Mouse (Mus musculus): ENCODE results near the gene Opcml. TPM values are rescaled to one million over a fixed set of nuclear protein-coding genes. Genes with fewer than 3 reads are reported as not detected.

The Opcml gene
- total and polyA plus RNA-seq, 3 experiments: 0.94 to 1.3 (median 1.2) TPM

- DNase-seq: no peak
- H3K27me3 ChIP-seq (ENCODE audit: control insufficient read depth, insufficient read depth, low read length): no peaks in the 10 kb centered on the region
- TF ChIP-seq CTCF (IDR thresholded peaks at IDR 0.05) (no peak), POLR2A (IDR thresholded peaks at IDR 0.05; ENCODE audit: insufficient read depth, low read depth, low read length) (no peak), EP300 (IDR thresholded peaks at IDR 0.05; ENCODE audit: insufficient read depth, low read depth, low read length) (no peak)
- intact Hi-C loops (cut with DNase I): no loop called here
- no peaks in the 10 kb centered on the region for H3K36me3 ChIP-seq (ENCODE audit: control insufficient read depth, insufficient read depth, low read length)
- 39% methylated on average over 14 of the region's 14 CpGs for WGBS
- no peak overlapping the region for H3K4me3 ChIP-seq
- H3K27ac ChIP-seq: no peak overlapping the region
- H3K4me1 ChIP-seq (ENCODE audit: control insufficient read depth, insufficient read depth, low read length): no peaks in the 10 kb centered on the region
- H3K9ac ChIP-seq (ENCODE audit: low read depth, low read length): no peak overlapping the region
- no peaks in the 10 kb centered on the region for H3K79me2 ChIP-seq (replicated peaks; ENCODE audit: control insufficient read depth, insufficient read depth, low read length)
Measured at GRCm38 (mm10) chr9:28563066-28563683, 772.6 kb downstream of the Opcml start.

DNA sequence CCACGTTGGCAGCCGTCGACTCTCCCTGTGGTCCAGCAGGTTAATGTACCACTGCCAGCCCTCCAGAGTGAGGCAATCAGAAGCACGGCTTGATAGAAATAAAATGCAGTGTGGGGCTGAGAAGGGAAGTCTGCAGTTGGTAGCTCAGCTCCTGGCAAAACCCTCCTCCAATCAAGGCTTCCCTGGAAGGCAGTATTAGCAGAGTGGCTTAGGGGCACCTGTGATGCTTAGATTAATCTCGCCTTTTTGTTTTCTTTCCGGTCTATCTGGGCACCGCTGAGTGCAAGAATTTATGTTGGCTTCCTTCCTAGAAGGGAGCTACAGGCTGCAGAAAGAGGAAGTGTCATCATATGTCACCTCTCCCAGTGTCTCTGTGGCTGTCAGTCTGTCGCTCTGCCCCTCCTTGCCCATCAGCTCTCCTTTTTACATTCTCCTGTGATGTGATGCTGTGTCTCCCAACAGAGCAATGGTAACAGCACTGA is 778.5 kb downstream of the Opcml start:
- Histone ChIP-seq H3K4me3 (no peak overlapping the region), H3K79me2 (replicated peaks; ENCODE audit: control insufficient read depth, insufficient read depth, low read length) (no peaks in the 10 kb centered on the region), H3K27ac (no peak overlapping the region), H3K9ac (ENCODE audit: low read depth, low read length) (no peak overlapping the region), H3K27me3 (ENCODE audit: control insufficient read depth, insufficient read depth, low read length) (no peaks in the 10 kb centered on the region), H3K36me3 (ENCODE audit: control insufficient read depth, insufficient read depth, low read length) (no peaks in the 10 kb centered on the region), H3K4me1 (ENCODE audit: control insufficient read depth, insufficient read depth, low read length) (no peaks in the 10 kb centered on the region; the same call in 1 of the 2 replicates)
- TF ChIP-seq POLR2A (IDR thresholded peaks at IDR 0.05; ENCODE audit: insufficient read depth, low read depth, low read length) (no peak), EP300 (IDR thresholded peaks at IDR 0.05; ENCODE audit: insufficient read depth, low read depth, low read length) (no peak), CTCF (IDR thresholded peaks at IDR 0.05) (no peak)
- intact Hi-C loops (cut with DNase I): no loop called here
- 8% methylated on average over 8 of the region's 8 CpGs for WGBS
- DNase-seq: peak in 1 of 2 experiments; percentile 2

DNA sequence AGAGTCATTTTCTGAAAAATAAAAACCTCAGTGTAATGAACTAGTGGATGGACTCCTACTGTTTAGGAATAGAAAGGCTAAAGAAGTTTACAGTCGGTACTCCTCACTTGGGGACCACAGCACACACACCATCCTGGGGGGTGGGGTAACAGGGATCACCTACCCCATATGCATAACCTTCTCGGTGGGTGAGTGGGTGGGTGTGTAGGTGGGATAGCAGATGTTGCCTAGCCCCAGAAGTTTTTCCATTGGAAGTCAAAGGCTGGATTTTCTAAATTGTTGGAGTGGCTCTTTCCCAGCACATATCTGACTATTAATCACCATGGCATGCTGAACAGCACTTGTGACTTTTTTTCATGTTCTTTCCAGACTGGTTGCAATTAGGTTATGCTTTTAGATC is 779.2 kb downstream of the Opcml start:
- WGBS: 55% methylated on average over 2 of the region's 2 CpGs

DNA sequence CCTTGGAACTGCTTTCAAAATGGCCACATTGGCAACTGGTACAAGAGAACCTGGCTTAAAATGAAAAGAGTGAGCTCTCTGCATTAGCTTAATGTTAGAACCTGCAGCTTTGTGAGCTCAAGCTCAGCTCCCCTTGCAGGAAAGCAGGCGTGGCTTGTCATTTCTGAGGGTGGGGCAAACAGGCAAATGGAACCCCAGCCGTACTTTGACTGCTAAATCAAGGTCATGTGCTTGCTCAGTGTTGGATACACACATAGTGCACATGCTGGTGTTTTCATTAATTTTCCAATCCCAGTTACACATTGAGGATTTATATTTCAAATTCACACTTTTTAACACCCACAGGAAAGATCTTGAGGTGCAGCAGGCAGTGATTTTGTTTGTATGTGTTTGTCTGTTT is 781.1 kb downstream of the Opcml start:
- H3K27me3 ChIP-seq (ENCODE audit: control insufficient read depth, insufficient read depth, low read length): no peaks in the 10 kb centered on the region
- H3K4me3 ChIP-seq: no peak overlapping the region
- H3K27ac ChIP-seq: no peak overlapping the region
- H3K4me1 ChIP-seq (ENCODE audit: control insufficient read depth, insufficient read depth, low read length): no peaks in the 10 kb centered on the region; the same call in 1 of the 2 replicates
- TF ChIP-seq CTCF (IDR thresholded peaks at IDR 0.05) (no peak), EP300 (IDR thresholded peaks at IDR 0.05; ENCODE audit: insufficient read depth, low read depth, low read length) (no peak)
- H3K9ac ChIP-seq (ENCODE audit: low read depth, low read length): no peak overlapping the region
- no peaks in the 10 kb centered on the region for H3K36me3 ChIP-seq (ENCODE audit: control insufficient read depth, insufficient read depth, low read length)
- DNase-seq: no peak
- intact Hi-C loops (cut with DNase I): no loop called here
- 65% methylated on average over 2 of the region's 2 CpGs for WGBS
- no peaks in the 10 kb centered on the region for H3K79me2 ChIP-seq (replicated peaks; ENCODE audit: control insufficient read depth, insufficient read depth, low read length)

More for the DNA sequence above, 779.2 kb downstream of the Opcml start:
- no peaks in the 10 kb centered on the region for H3K27me3 ChIP-seq (ENCODE audit: control insufficient read depth, insufficient read depth, low read length)
- no peaks in the 10 kb centered on the region for H3K79me2 ChIP-seq (replicated peaks; ENCODE audit: control insufficient read depth, insufficient read depth, low read length)
- intact Hi-C loops (cut with DNase I): no loop called here
- no peaks in the 10 kb centered on the region for H3K36me3 ChIP-seq (ENCODE audit: control insufficient read depth, insufficient read depth, low read length)
- H3K4me3 ChIP-seq: no peak overlapping the region
- no peak overlapping the region for H3K27ac ChIP-seq
- H3K4me1 ChIP-seq (ENCODE audit: control insufficient read depth, insufficient read depth, low read length): no peaks in the 10 kb centered on the region; the same call in 1 of the 2 replicates
- no peak overlapping the region for H3K9ac ChIP-seq (ENCODE audit: low read depth, low read length)
- TF ChIP-seq EP300 (IDR thresholded peaks at IDR 0.05; ENCODE audit: insufficient read depth, low read depth, low read length) (no peak), POLR2A (IDR thresholded peaks at IDR 0.05; ENCODE audit: insufficient read depth, low read depth, low read length) (no peak), CTCF (IDR thresholded peaks at IDR 0.05) (no peak)
- DNase-seq: no peak

DNA sequence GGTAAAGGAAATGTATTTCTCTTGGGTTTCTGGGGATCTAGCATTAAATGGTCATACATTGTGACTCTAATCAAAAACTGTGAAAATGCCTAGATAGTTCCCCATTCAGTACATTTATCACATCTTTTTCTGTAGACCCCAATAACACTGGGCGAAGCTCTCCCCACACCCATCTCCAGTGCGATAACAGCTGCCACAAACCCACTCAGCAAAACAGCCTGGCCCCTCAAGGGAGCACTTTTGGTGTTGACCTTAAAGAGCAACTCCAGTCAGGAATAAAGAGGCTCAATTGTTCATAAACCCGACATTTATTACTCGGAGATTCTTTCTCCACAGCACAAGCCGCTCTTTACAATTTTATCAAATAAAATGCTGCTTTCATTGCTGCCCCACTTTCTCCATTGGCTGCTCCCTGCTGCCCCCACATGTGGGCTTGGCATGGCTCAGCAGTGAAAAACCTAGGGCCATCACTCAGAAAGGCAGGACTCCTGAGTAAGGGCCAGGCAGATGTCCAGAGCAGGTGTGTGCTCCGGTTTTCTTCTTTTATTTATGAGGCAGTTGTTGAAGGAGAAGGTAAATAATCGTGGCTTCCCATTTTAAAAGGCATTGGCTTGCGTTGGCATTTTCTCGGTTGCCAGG is 781.7 kb downstream of the Opcml start:
- WGBS: 83% methylated on average over 9 of the region's 9 CpGs
- intact Hi-C loops (cut with DNase I): no loop called here

DNA sequence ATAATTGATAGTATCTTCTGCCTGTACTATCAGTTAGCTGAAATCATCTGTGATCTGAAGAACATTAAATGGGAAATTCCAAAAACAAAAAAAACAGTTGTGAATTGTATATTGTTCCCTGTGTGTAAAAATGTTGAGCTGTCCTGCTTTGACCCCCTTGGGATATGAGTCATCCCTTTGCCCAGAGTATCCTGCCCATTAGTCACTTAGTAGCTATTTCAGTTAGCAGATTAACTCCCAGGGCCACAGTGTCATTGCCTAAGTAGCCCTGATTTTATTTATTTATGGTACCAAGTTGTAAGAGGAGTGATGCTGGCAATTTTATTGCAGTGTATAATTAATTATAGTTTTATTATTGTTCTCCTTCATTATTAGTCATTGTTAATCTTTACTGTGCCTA is 788.2 kb downstream of the Opcml start:
- TF ChIP-seq EP300 (IDR thresholded peaks at IDR 0.05; ENCODE audit: insufficient read depth, low read depth, low read length): no peak
- no peak for TF ChIP-seq POLR2A (IDR thresholded peaks at IDR 0.05; ENCODE audit: insufficient read depth, low read depth, low read length)
- TF ChIP-seq CTCF (IDR thresholded peaks at IDR 0.05): no peak
- no peaks in the 10 kb centered on the region for H3K27me3 ChIP-seq (ENCODE audit: control insufficient read depth, insufficient read depth, low read length)
- H3K9ac ChIP-seq (ENCODE audit: low read depth, low read length): no peak overlapping the region
- H3K36me3 ChIP-seq (ENCODE audit: control insufficient read depth, insufficient read depth, low read length): no peaks in the 10 kb centered on the region
- H3K4me1 ChIP-seq (ENCODE audit: control insufficient read depth, insufficient read depth, low read length): no peaks in the 10 kb centered on the region
- H3K79me2 ChIP-seq (replicated peaks; ENCODE audit: control insufficient read depth, insufficient read depth, low read length): no peaks in the 10 kb centered on the region
- no peak for DNase-seq
- no peak overlapping the region for H3K4me3 ChIP-seq
- intact Hi-C loops (cut with DNase I): no loop called here
- H3K27ac ChIP-seq: no peak overlapping the region

More for the DNA sequence above, 781.7 kb downstream of the Opcml start:
- Histone ChIP-seq H3K79me2 (replicated peaks; ENCODE audit: control insufficient read depth, insufficient read depth, low read length) (no peaks in the 10 kb centered on the region), H3K36me3 (ENCODE audit: control insufficient read depth, insufficient read depth, low read length) (no peaks in the 10 kb centered on the region), H3K4me1 (ENCODE audit: control insufficient read depth, insufficient read depth, low read length) (no peaks in the 10 kb centered on the region; the same call in 1 of the 2 replicates), H3K4me3 (no peak overlapping the region), H3K9ac (ENCODE audit: low read depth, low read length) (no peak overlapping the region), H3K27ac (no peak overlapping the region), H3K27me3 (ENCODE audit: control insufficient read depth, insufficient read depth, low read length) (no peaks in the 10 kb centered on the region)
- TF ChIP-seq EP300 (IDR thresholded peaks at IDR 0.05; ENCODE audit: insufficient read depth, low read depth, low read length) (no peak), POLR2A (IDR thresholded peaks at IDR 0.05; ENCODE audit: insufficient read depth, low read depth, low read length) (no peak), CTCF (IDR thresholded peaks at IDR 0.05) (no peak)
- DNase-seq: no peak
